Mouse (Mus musculus) megakaryocyte, embryonic 14.5 days (primary cell): ENCODE results near the gene Slc16a3. TPM values are rescaled to one million over a fixed set of nuclear protein-coding genes. Genes with fewer than 3 reads are reported as not detected.

Experiments used
- H3K27me3 ChIP-seq: replicated peaks from 2 replicates; pipeline ENCODE3; 2012; ENCODE audit warnings: inconsistent platforms
- H3K36me3 ChIP-seq: replicated peaks from 2 replicates; pipeline ENCODE3; 2012; ENCODE audit warnings: low read length, inconsistent platforms, mixed read lengths
- H3K4me1 ChIP-seq: 2 replicates; pipeline ENCODE4 v1.6.1; 2012; ENCODE audit warnings: inconsistent platforms
- H3K4me3 ChIP-seq: replicated peaks from 2 replicates; pipeline ENCODE3; 2012; ENCODE audit warnings: moderate library complexity, mild to moderate bottlenecking, inconsistent platforms
- H3K9me3 ChIP-seq: 2 replicates; pipeline ENCODE4 v1.6.1; 2012; ENCODE audit warnings: inconsistent platforms
- FLI1 ChIP-seq: IDR thresholded peaks from 2 replicates; pipeline ENCODE4 v1.6.1; 2012; ENCODE audit warnings: low read length, inconsistent platforms, mixed read lengths
- GATA1 ChIP-seq: IDR thresholded peaks from 3 replicates; pipeline ENCODE4 v1.6.1; 2012; ENCODE audit warnings: mixed read lengths, low read length, inconsistent platforms, borderline replicate concordance
- polyA plus RNA-seq: library from polyadenylated mRNA; stranded (reverse); fragments of >175 nt; gene quantifications from 2 replicates; pipeline ENCODE4 v1.2.3, GENCODE M21; 2012; ENCODE audit warnings: low replicate concordance; ENCODE audit not compliant: insufficient read depth

Gene Slc16a3
- polyA plus RNA-seq, 1 experiment, result 816 TPM

DNA sequence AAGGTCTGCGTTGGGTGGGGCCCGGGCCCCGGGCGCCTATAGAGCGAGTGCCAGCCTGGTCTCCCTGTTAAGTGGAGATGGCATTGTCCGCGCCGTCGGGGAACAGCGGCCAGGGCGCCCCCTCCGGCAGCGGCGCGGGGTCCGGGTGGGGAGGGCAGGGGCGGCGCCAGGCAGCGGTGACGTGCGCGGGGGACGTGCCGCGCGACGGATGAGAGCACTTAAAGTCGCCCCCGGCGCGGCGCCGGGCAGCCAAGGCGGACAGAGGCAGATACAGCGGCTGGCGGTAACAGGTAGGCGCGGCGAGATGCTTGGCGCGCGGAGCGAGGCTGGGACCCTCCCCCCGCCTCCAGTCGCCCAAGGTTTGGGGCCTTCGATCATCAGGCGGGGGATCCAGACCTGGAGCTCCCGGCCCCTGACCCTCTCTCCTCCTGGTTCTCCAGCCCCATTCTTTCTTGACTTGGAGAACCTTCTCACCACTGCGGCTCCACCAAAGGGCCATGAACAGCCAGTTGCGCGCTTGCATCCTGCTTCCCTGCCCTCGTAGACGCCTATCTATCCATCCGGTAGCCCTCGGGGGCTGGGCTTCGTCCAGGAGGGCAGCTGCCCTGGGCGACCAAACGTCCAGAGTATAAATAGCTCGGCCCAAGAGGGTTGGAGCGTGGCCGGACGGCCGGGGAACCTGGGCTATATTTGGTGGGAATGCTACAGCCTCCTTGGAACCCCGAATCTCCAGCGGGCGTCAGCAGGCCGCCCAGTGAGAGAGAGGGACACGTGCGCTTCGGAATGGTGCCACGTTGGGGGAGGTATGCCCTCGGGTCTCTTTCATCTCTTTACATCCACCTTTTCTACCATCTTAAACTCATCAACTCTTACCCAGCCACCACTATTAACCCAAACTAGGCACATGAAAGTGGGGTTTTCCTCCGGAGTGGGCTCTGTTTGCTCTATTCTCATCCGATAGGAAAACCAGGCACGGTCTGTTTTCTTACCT lies 876 bp downstream of the Slc16a3 start:
- Histone ChIP-seq H3K36me3 (peaks cover 32% of the 10 kb centered on the region), H3K4me1 (peaks cover 89% of the 10 kb centered on the region), H3K27me3 (peaks cover 2% of the 10 kb centered on the region), H3K4me3 (peak overlapping the region; percentile 97), H3K9me3 (no peaks in the 10 kb centered on the region)
- no peak for TF ChIP-seq FLI1
- TF ChIP-seq GATA1, result no peak

DNA sequence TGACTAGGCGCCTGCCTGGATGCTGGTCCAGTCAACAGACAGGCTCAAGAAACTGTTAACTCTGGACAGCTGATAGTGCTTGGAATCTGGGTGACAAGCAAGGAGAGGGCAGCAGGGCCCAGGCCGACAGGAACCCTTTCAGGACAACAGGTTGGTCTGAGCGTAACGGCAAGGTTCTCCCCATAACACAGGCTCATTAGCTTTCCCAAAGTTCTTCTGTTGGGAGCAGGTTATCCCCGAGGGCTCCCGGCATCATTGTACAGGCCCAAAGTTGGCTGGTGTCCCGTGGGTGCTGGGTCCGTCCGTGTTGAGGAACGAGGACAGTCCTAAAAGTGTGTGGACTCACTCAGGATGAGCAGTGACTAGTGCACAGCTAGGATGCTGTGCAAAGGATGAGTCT lies 1.6 kb downstream of the Slc16a3 start:
- TF ChIP-seq GATA1, result no peak
- no peak for TF ChIP-seq FLI1
- H3K36me3 ChIP-seq, result peaks cover 39% of the 10 kb centered on the region
- H3K9me3 ChIP-seq, result no peaks in the 10 kb centered on the region
- peaks cover 2% of the 10 kb centered on the region for H3K27me3 ChIP-seq
- peaks cover 95% of the 10 kb centered on the region for H3K4me1 ChIP-seq
- peak overlapping the region; percentile 97 for H3K4me3 ChIP-seq

DNA sequence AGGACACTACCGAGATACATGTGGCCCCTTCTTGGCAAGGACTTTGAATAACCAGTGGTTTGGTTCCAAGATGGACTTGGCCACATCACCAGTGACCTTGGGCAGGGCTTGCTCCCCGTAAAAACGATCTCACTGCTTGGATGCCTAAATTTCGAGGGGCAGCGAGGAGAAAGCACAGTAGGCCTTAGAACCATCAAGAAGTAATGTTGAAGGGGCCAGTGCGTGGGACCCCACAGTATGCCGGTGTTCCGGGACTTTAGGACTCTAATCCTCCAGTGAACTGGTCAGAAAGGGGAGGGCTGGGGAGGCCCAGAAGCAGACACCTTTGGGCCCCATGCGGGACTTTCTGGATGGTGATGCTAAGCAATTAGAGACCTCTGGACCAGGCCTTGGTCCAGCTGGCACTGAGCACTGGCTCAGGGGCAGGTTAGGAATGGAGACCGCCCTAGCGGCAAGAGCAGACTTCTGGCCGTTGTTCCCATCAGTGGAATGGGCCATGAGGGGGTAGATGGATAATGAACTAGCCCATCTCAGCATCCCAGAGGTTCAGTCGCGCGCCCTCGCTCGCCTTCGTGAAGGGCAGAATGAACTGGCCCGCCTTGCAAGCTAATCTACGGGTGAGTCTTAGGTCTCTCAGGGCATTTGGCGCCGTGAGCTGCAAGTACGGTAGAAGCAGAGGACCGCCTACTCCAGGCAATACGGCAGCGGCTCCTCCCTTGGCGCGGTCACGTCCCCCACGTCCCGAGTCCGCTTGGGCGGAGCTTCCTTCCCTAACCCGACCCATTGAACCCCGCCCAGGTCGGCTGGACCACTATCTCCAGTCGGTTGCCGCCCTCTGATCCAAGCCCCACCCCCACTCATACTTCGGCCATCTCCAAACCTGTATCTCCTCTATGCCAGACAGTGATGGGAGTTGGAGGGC lies 2.3 kb downstream of the Slc16a3 start:
- H3K27me3 ChIP-seq, result no peaks in the 10 kb centered on the region
- peaks cover 46% of the 10 kb centered on the region for H3K36me3 ChIP-seq
- no peak for TF ChIP-seq FLI1
- TF ChIP-seq GATA1, result no peak
- H3K9me3 ChIP-seq, result no peaks in the 10 kb centered on the region
- H3K4me3 ChIP-seq, result peak overlapping the region; percentile 97
- H3K4me1 ChIP-seq, result peaks cover 96% of the 10 kb centered on the region

DNA sequence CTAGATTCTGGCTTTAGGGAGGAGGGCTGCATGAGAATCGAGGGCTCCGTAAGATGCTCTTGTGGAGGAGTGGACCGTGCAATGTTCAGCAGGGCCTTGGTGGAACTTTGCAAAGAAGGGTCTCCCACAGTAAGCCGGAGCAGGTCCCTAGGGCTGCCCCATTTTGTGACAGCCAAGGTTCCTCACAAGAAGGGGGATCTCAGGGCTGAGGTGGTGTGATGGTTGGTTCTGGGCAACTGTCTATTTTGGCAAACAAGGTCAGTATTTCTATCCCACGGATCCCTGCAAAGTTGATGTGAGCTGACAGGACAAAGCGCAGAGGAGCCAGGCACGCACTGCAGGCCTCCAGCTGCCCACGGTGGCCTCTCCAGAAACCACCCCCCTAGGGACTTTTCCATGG lies 3.0 kb downstream of the Slc16a3 start:
- Histone ChIP-seq H3K9me3 (no peaks in the 10 kb centered on the region), H3K36me3 (peaks cover 53% of the 10 kb centered on the region), H3K4me3 (peak overlapping the region; percentile 97), H3K27me3 (no peaks in the 10 kb centered on the region), H3K4me1 (peaks cover 96% of the 10 kb centered on the region)
- TF ChIP-seq GATA1 (no peak), FLI1 (no peak)

DNA sequence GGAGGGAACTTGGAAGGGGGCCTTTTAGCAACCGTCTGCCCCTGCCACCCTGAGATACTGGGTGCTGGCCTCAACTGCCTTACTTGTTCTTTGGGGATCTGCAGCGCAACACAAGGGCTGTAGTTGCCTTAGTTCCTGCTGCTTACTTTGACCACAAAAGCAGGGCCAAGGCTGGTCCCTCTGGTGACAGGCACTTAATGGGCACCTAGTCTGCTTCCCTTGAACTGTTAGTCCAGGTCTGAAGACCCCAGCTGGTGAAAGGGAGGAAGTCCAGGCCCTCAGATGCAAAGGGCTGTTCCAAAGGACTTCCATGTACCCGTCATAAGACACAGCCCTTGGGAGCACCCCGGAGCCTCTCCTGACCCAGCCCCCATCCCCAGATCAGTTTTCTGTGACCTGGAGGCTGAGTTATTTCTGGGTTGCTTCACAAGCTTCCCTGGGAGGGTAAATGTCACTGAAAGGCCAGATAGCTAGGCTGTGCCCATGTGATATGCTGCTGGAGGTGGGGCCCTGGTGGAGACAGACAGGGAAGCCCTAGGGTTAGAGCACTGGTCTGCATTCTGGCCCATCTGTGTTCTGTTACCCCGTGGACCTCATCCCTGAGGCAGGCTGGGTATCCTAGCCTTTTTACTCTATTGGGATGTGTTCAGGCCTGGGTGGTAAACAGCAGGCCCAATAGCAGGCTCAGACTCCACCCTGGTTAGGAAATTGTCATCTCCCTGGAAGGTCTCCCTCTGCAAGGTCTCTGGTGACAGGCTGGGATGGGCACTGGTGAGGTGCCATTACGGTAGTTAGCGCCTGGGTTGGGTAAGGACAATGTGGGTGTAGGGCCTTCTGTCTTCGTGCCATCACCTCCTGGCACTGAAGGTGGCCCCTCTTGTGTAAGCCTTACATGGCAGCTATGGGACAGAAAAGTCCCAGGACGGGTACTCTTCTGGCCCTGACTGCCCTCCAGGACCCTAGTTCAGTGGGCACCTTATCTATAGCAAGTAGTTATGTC lies 3.8 kb downstream of the Slc16a3 start:
- TF ChIP-seq FLI1, result no peak
- TF ChIP-seq GATA1, result no peak
- peaks cover 61% of the 10 kb centered on the region for H3K36me3 ChIP-seq
- H3K27me3 ChIP-seq, result no peaks in the 10 kb centered on the region
- H3K4me1 ChIP-seq, result peaks cover 98% of the 10 kb centered on the region
- H3K4me3 ChIP-seq, result peak overlapping the region; percentile 97
- H3K9me3 ChIP-seq, result no peaks in the 10 kb centered on the region

DNA sequence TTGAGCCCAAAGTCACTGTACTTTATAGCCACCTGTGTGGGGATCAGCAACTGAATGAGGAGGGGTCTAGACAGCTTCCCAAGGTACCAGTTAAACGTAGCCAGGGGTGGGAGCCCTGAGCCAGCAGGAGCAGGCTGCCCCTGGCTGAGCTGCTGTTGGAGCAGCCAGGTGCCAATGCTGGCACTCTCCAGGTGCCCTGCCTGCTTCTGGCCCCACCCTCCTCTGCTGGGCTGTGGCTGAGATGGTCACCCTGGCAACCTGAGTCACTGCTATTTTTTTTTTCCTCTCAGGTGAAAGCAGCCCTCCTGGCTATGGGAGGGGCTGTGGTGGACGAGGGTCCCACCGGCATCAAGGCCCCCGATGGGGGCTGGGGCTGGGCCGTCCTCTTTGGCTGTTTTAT lies 6.7 kb downstream of the Slc16a3 start:
- peaks cover 98% of the 10 kb centered on the region for H3K4me1 ChIP-seq
- H3K27me3 ChIP-seq, result no peaks in the 10 kb centered on the region
- no peaks in the 10 kb centered on the region for H3K9me3 ChIP-seq
- peak overlapping the region; percentile 20 for H3K4me3 ChIP-seq
- TF ChIP-seq FLI1, result no peak
- no peak for TF ChIP-seq GATA1
- H3K36me3 ChIP-seq, result peaks cover 87% of the 10 kb centered on the region

DNA sequence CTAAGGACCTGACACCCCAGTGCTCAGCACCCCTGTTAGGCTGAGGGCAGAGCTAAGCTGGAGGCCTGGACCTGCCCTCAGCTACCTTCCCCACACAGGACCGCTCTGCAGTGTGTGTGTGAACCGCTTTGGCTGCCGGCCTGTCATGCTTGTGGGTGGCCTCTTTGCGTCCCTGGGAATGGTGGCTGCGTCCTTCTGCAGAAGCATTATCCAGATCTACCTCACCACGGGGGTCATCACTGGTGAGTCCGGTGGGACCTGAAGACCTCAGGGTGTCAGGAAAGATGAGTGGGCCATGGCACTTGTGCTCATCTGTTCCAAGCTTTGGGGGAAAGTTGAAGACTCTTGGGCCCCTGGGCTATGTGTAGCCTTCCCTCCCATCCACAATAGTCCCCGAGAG lies 7.4 kb downstream of the Slc16a3 start:
- H3K36me3 ChIP-seq, result peaks cover 93% of the 10 kb centered on the region
- H3K27me3 ChIP-seq, result no peaks in the 10 kb centered on the region
- H3K4me1 ChIP-seq, result peaks cover 98% of the 10 kb centered on the region
- H3K4me3 ChIP-seq, result peak overlapping the region; percentile 51
- H3K9me3 ChIP-seq, result no peaks in the 10 kb centered on the region
- TF ChIP-seq GATA1 (no peak), FLI1 (no peak)

DNA sequence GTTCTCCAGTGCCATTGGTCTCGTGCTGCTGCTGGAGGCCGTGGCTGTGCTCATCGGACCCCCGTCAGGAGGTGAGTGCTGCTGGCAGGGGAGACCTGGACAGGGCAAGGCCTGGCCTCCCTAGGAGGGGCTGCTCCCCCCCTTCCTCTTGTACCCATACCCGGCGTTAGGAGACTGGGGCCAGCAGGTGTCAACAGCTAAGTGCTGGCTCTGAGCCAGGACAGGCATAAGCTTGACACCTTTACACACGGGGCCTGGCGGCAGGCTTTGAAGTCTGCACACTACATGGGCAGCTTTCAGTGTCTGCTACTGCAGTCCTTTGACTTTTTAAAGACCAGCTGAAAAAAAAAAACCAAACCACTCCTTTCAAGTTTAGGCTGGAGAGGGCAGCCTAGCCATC lies 8.8 kb downstream of the Slc16a3 start:
- Histone ChIP-seq H3K4me3 (peak overlapping the region; percentile 70), H3K9me3 (no peaks in the 10 kb centered on the region), H3K27me3 (no peaks in the 10 kb centered on the region), H3K4me1 (peaks cover 98% of the 10 kb centered on the region), H3K36me3 (peaks cover 98% of the 10 kb centered on the region)
- TF ChIP-seq GATA1, result no peak
- TF ChIP-seq FLI1, result no peak
